Mouse (Mus musculus) heart, postnatal 0 days (tissue): ENCODE measurements around the gene Trim63. TPM values are rescaled to one million over a fixed set of nuclear protein-coding genes. Genes with fewer than 3 reads are reported as not detected.

Experiments
- ATAC-seq: fragments of 200-750 bp; cut with Nextera tagmentation; 2 replicates; pipeline ENCODE4 v1.8.0; 2017; ENCODE audit warnings: low read depth, moderate number of reproducible peaks, moderate library complexity; ENCODE audit not compliant: insufficient read depth
- DNase-seq: peaks from one replicate; pipeline ENCODE4 v3.0.0-alpha.2; 2016; ENCODE audit warnings: low spot score
- H3K27ac ChIP-seq: fragments of 300-500 bp; sonication (generic); 2 replicates; pipeline ENCODE4 v1.5.1; 2014; ENCODE audit warnings: low read depth, mild to moderate bottlenecking
- H3K27me3 ChIP-seq: fragments of 300-500 bp; sonication (generic); 2 replicates; pipeline ENCODE4 v1.6.1; 2014; ENCODE audit warnings: low read length, mixed read lengths; ENCODE audit not compliant: control insufficient read depth, insufficient read depth
- H3K36me3 ChIP-seq: fragments of 300-500 bp; sonication (generic); replicated peaks from 2 replicates; pipeline ENCODE4 v1.6.1; 2014; ENCODE audit warnings: low read length, mixed read lengths; ENCODE audit not compliant: control insufficient read depth, insufficient read depth
- H3K4me1 ChIP-seq: fragments of 300-500 bp; sonication (generic); 2 replicates; pipeline ENCODE4 v1.6.1; 2014; ENCODE audit warnings: antibody characterized with exemption; ENCODE audit not compliant: control insufficient read depth, insufficient read depth
- H3K4me2 ChIP-seq: fragments of 300-500 bp; sonication (generic); 2 replicates; pipeline ENCODE4 v1.6.1; 2014; ENCODE audit warnings: low read depth, mild to moderate bottlenecking, low read length, moderate library complexity
- H3K4me3 ChIP-seq: fragments of 300-500 bp; sonication (generic); 2 replicates; pipeline ENCODE4 v1.5.1; 2014; ENCODE audit warnings: low read depth, low read length
- H3K9ac ChIP-seq: fragments of 300-500 bp; sonication (generic); replicated peaks from 2 replicates; pipeline ENCODE4 v1.6.1; 2014; ENCODE audit warnings: low read depth, low read length, mixed read lengths
- H3K9me3 ChIP-seq: fragments of 300-500 bp; sonication (generic); replicated peaks from 2 replicates; pipeline ENCODE4 v1.6.1; 2016; ENCODE audit warnings: low read length; ENCODE audit not compliant: control insufficient read depth
- CTCF ChIP-seq: IDR thresholded peaks from 2 replicates; pipeline ENCODE4 v1.5.1; 2016; ENCODE audit warnings: antibody characterized with exemption, control low read depth, low read depth
- EP300 ChIP-seq: IDR thresholded peaks from 2 replicates; pipeline ENCODE4 v1.6.1; 2016; ENCODE audit warnings: antibody characterized with exemption, low read depth
- WGBS: fragments of 180-500 bp; shearing (Covaris S2); extraction: QIAGEN DNeasy Blood & Tissue Kit; methylation state at CpG from one replicate; pipeline ENCODE4 v1.1.7; 2014; 5-methylcytosine and 5-hydroxymethylcytosine counted together
- polyA plus RNA-seq: library from polyadenylated mRNA; unstranded; fragments of >200 nt; fragmentation: Nextera tagmentation; extraction: Ambion mirVana; gene quantifications from 2 replicates; pipeline ENCODE4 v1.2.1, GENCODE M21; 2015
- total RNA-seq: library from RNA; depleted of rRNA; stranded (reverse); fragments of >200 nt; gene quantifications from 2 replicates; pipeline ENCODE4 v1.2.3, GENCODE M21; 2014; ENCODE audit warnings: low replicate concordance

The Trim63 gene
- total and polyA plus RNA-seq, 2 experiments from 2014 or later: 170 to 281 TPM

GRCm38 (mm10) chr4:134272731-134273416, 42.0 kb upstream of the Trim63 start:
- 11% methylated on average over 13 of the region's 13 CpGs for WGBS
- no peak for ATAC-seq
- H3K36me3 ChIP-seq: peaks cover 18% of the 10 kb centered on the region
- TF ChIP-seq CTCF (no peak), EP300 (no peak)
- H3K27me3 ChIP-seq: no peaks in the 10 kb centered on the region
- DNase-seq: no peak
- H3K9me3 ChIP-seq: no peaks in the 10 kb centered on the region
- H3K27ac ChIP-seq: 0 out of 2 replicates have a peak overlapping the region, but pooled peaks have one; percentile 11
- H3K4me3 ChIP-seq: peak overlapping the region; percentile 31
- H3K4me2 ChIP-seq: peak overlapping the region; percentile 54
- peaks cover 5% of the 10 kb centered on the region; the same call in 1 of the 2 replicates for H3K4me1 ChIP-seq
- no peak overlapping the region for H3K9ac ChIP-seq

- TF ChIP-seq CTCF: no peak
- no peak for TF ChIP-seq EP300
- 2% methylated on average over 14 of the region's 14 CpGs for WGBS
- H3K27me3 ChIP-seq: no peaks in the 10 kb centered on the region
- peak overlapping the region; percentile 11; the same call in 1 of the 2 replicates for H3K27ac ChIP-seq
- peak overlapping the region; percentile 54 for H3K4me2 ChIP-seq
- no peak overlapping the region for H3K9ac ChIP-seq
- H3K4me3 ChIP-seq: peak overlapping the region; percentile 31
- no peak; the same call in 1 of the 2 replicates for ATAC-seq
- H3K36me3 ChIP-seq: peaks cover 26% of the 10 kb centered on the region
- DNase-seq: no peak
- peaks cover 5% of the 10 kb centered on the region; the same call in 1 of the 2 replicates for H3K4me1 ChIP-seq
- H3K9me3 ChIP-seq: no peaks in the 10 kb centered on the region
These were observed 41.2 kb upstream of the Trim63 start for GRCm38 (mm10) chr4:134273417-134274345.

- no peak overlapping the region for H3K4me3 ChIP-seq
- H3K9me3 ChIP-seq: no peaks in the 10 kb centered on the region
- ATAC-seq (no peak), DNase-seq (no peak)
- H3K27ac ChIP-seq: no peak overlapping the region
- H3K9ac ChIP-seq: no peak overlapping the region
- TF ChIP-seq EP300 (no peak), CTCF (no peak)
- no peaks in the 10 kb centered on the region for H3K27me3 ChIP-seq
- peaks cover 27% of the 10 kb centered on the region for H3K4me1 ChIP-seq
- peaks cover 38% of the 10 kb centered on the region for H3K36me3 ChIP-seq
- 50% methylated on average over 2 of the region's 2 CpGs for WGBS
- H3K4me2 ChIP-seq: no peak overlapping the region
These were observed 30.0 kb upstream of the Trim63 start for GRCm38 (mm10) chr4:134284942-134285341.

- Histone ChIP-seq H3K27me3 (no peaks in the 10 kb centered on the region), H3K9me3 (no peaks in the 10 kb centered on the region), H3K4me1 (peaks cover 27% of the 10 kb centered on the region), H3K9ac (peak overlapping the region; percentile 86), H3K4me2 (peak overlapping the region; percentile 95), H3K4me3 (peak overlapping the region; percentile 91), H3K27ac (peak overlapping the region; percentile 81), H3K36me3 (peaks cover 27% of the 10 kb centered on the region)
- TF ChIP-seq CTCF: no peak
- no peak for TF ChIP-seq EP300
- ATAC-seq: peak; percentile 21
- DNase-seq: peak; percentile 25
- 3% methylated on average over 59 of the region's 59 CpGs for WGBS
These were observed 28.4 kb upstream of the Trim63 start for GRCm38 (mm10) chr4:134286226-134287167.

GRCm38 (mm10) chr4:134287168-134287564, 27.8 kb upstream of the Trim63 start:
- Histone ChIP-seq H3K9ac (peak overlapping the region; percentile 86), H3K27me3 (no peaks in the 10 kb centered on the region), H3K27ac (peak overlapping the region; percentile 96), H3K4me3 (peak overlapping the region; percentile 91), H3K9me3 (no peaks in the 10 kb centered on the region), H3K4me2 (peak overlapping the region; percentile 95), H3K36me3 (peaks cover 21% of the 10 kb centered on the region), H3K4me1 (peaks cover 27% of the 10 kb centered on the region)
- ATAC-seq: peak; percentile 93
- 0% methylated on average over 51 of the region's 59 CpGs for WGBS
- peak; percentile 93 for DNase-seq
- no peak; the same call in 1 of the 2 replicates for TF ChIP-seq EP300
- peak; percentile 25; the same call in 1 of the 2 replicates for TF ChIP-seq CTCF
